9 mouse cellular contexts compared by ENCODE assay signal in genomic region chr7:16639028-16639427, GRCm38 (mm10). TPM values are rescaled to one million over a fixed set of nuclear protein-coding genes. Genes with fewer than 3 reads are reported as not detected.
DNase-seq lines count a peak whose midpoint lies in the region; ATAC-seq and TF ChIP-seq lines count a peak whose summit lies in the region.
"Had no signal": no experiment of that assay in that cellular context is flagged by ENCODE, and none has a peak within 500 bp of the region (broad histone marks: within the 10 kb centered on the region; RNA-seq: fewer than 3 reads in every experiment).

No protein-coding gene starts in this region.

- peak; percentile 34; the same call in 1 of the 2 replicates for ATAC-seq in hindbrain, embryonic 14.5 days (ENCODE audit: low FRiP score)
- peak; percentile 90 for ATAC-seq in heart, postnatal 0 days (ENCODE audit: insufficient read depth, low read depth)
- ATAC-seq in erythroid progenitor cell, adult 5-6 weeks (replicated peaks; ENCODE audit: low FRiP score, poor library complexity, severe bottlenecking): no peak
- no peak for ATAC-seq in erythroblast, adult 5-6 weeks (replicated peaks; ENCODE audit: low FRiP score, poor library complexity, severe bottlenecking)

- no peak overlapping the region for H3K4me3 ChIP-seq in hindbrain, embryonic 14.5 days (replicated peaks; ENCODE audit: low read length)
- H3K4me3 ChIP-seq in hindbrain, embryonic 10.5 days: no peak overlapping the region
- H3K4me3 ChIP-seq in heart, postnatal 0 days (ENCODE audit: low read depth, low read length): no peak overlapping the region

- no peak overlapping the region for H3K4me2 ChIP-seq in hindbrain, embryonic 14.5 days (replicated peaks)
- no peak overlapping the region for H3K4me2 ChIP-seq in heart, postnatal 0 days (ENCODE audit: low read depth, low read length)

- WGBS in hindbrain, embryonic 14.5 days: 36% methylated on average over 3 of the region's 3 CpGs
- 81% methylated on average over 3 of the region's 3 CpGs for WGBS in hindbrain, embryonic 10.5 days
- WGBS in heart, postnatal 0 days: 12% methylated on average over 3 of the region's 3 CpGs

- no peaks in the 10 kb centered on the region for H3K9me3 ChIP-seq in hindbrain, embryonic 14.5 days (ENCODE audit: control insufficient read depth, low read length)
- H3K9me3 ChIP-seq in hindbrain, embryonic 10.5 days: no peaks in the 10 kb centered on the region
- no peaks in the 10 kb centered on the region for H3K9me3 ChIP-seq in heart, postnatal 0 days (replicated peaks; ENCODE audit: control insufficient read depth, low read length)

- no peak overlapping the region for H3K27ac ChIP-seq in hindbrain, embryonic 14.5 days
- no peak overlapping the region for H3K27ac ChIP-seq in hindbrain, embryonic 10.5 days
- H3K27ac ChIP-seq in heart, postnatal 0 days (ENCODE audit: low read depth): peak overlapping the region; percentile 88
- H3K27ac ChIP-seq: macrophage had no signal

- TF ChIP-seq EP300 in heart, postnatal 0 days (IDR thresholded peaks at IDR 0.05; ENCODE audit: low read depth): peak; percentile 89; the same call in 1 of the 2 replicates

- H3K9ac ChIP-seq in hindbrain, embryonic 14.5 days: no peak overlapping the region
- H3K9ac ChIP-seq in heart, postnatal 0 days (replicated peaks; ENCODE audit: low read depth, low read length): no peak overlapping the region

- no peaks in the 10 kb centered on the region for H3K36me3 ChIP-seq in hindbrain, embryonic 14.5 days (replicated peaks; ENCODE audit: control insufficient read depth, insufficient read depth)
- no peaks in the 10 kb centered on the region for H3K36me3 ChIP-seq in hindbrain, embryonic 10.5 days
- no peaks in the 10 kb centered on the region for H3K36me3 ChIP-seq in heart, postnatal 0 days (replicated peaks; ENCODE audit: control insufficient read depth, insufficient read depth, low read length)

- no peak for TF ChIP-seq CTCF in heart, postnatal 0 days (IDR thresholded peaks at IDR 0.05; ENCODE audit: low read depth)

- no peaks in the 10 kb centered on the region for H3K27me3 ChIP-seq in hindbrain, embryonic 14.5 days (ENCODE audit: control insufficient read depth, insufficient read depth, low read length)
- H3K27me3 ChIP-seq in hindbrain, embryonic 10.5 days (ENCODE audit: insufficient read depth, poor library complexity, severe bottlenecking): no peaks in the 10 kb centered on the region
- H3K27me3 ChIP-seq in heart, postnatal 0 days (ENCODE audit: control insufficient read depth, insufficient read depth, low read length): no peaks in the 10 kb centered on the region

- peak; percentile 75 for DNase-seq in hindbrain, embryonic 14.5 days (ENCODE audit: low spot score)
- no peak for DNase-seq in hindbrain, embryonic 10.5 days (ENCODE audit: low spot score)
- peak; percentile 50 for DNase-seq in 3134 (ENCODE audit: extremely low read depth, insufficient read length, low spot score)
- DNase-seq in adrenal gland, postnatal 14 days: peak; percentile 85
- peak; percentile 91 for DNase-seq in heart, postnatal 0 days (ENCODE audit: low spot score)
- peak; percentile 53 for DNase-seq in testis, postnatal 14 days (ENCODE audit: low spot score)

- H3K4me1 ChIP-seq in hindbrain, embryonic 14.5 days (replicated peaks; ENCODE audit: control insufficient read depth, insufficient read depth, low read length): no peaks in the 10 kb centered on the region
- H3K4me1 ChIP-seq in hindbrain, embryonic 10.5 days (replicated peaks): peaks cover 3% of the 10 kb centered on the region; the same call in 1 of the 2 replicates
- H3K4me1 ChIP-seq in heart, postnatal 0 days (ENCODE audit: control insufficient read depth, insufficient read depth): peaks cover 16% of the 10 kb centered on the region

RNA-seq across cellular contexts. Expression of gene Arhgap35, which starts 24.2 kb away (rescaled TPM):
- 39.7 and 41.6 TPM in 2 replicates for polyA plus RNA-seq in hindbrain, embryonic 14.5 days (2014; fragmentation: Nextera tagmentation; extraction: Ambion mirVana)
- polyA plus RNA-seq in hindbrain, embryonic 10.5 days (2016; fragmentation: Nextera tagmentation; extraction: Ambion mirVana): 28.0 and 29.6 TPM in 2 replicates
- total RNA-seq in adrenal gland, postnatal 14 days (2021): 55.2 and 57.6 TPM in 2 replicates
- 57.5 and 67.6 TPM in 2 replicates for total RNA-seq in heart, postnatal 0 days (2014; rRNA removed; ENCODE audit: low replicate concordance)
- polyA plus RNA-seq in heart, postnatal 0 days (2015; fragmentation: Nextera tagmentation; extraction: Ambion mirVana): 9.7 and 10.0 TPM in 2 replicates
- 1.8 and 2.9 TPM in 2 replicates for total RNA-seq in erythroid progenitor cell, adult 5-6 weeks (2015; ENCODE audit: low replicate concordance)
- 2.3 TPM in 2 replicates for total RNA-seq in erythroid progenitor cell, adult 5-6 weeks (2017; ENCODE audit: low replicate concordance)
- total RNA-seq in erythroblast, adult 5-6 weeks (2015; ENCODE audit: low replicate concordance): 0.38 and 0.84 TPM in 2 replicates
- total RNA-seq in erythroblast, adult 5-6 weeks (2017; ENCODE audit: low replicate concordance): 0.84 and 1.8 TPM in 2 replicates

RNA-seq across cellular contexts. Expression of gene Ceacam15, which starts 36.5 kb away (rescaled TPM):
- not detected in 2 replicates for polyA plus RNA-seq in hindbrain, embryonic 14.5 days (2014; fragmentation: Nextera tagmentation; extraction: Ambion mirVana)
- not detected in 2 replicates for polyA plus RNA-seq in hindbrain, embryonic 10.5 days (2016; fragmentation: Nextera tagmentation; extraction: Ambion mirVana)
- total RNA-seq in adrenal gland, postnatal 14 days (2021): not detected in 2 replicates
- 0.19 and 1.6 TPM in 2 replicates for total RNA-seq in heart, postnatal 0 days (2014; rRNA removed; ENCODE audit: low replicate concordance)
- polyA plus RNA-seq in heart, postnatal 0 days (2015; fragmentation: Nextera tagmentation; extraction: Ambion mirVana): 1.5 and 2.5 TPM in 2 replicates
- total RNA-seq in erythroid progenitor cell, adult 5-6 weeks (2015; ENCODE audit: low replicate concordance): not detected in 2 replicates
- not detected in 2 replicates for total RNA-seq in erythroid progenitor cell, adult 5-6 weeks (2017; ENCODE audit: low replicate concordance)
- not detected in 2 replicates for total RNA-seq in erythroblast, adult 5-6 weeks (2015; ENCODE audit: low replicate concordance)
- 0.56 TPM in 1 of 2 replicates, not detected in the other for total RNA-seq in erythroblast, adult 5-6 weeks (2017; ENCODE audit: low replicate concordance)
- polyA plus RNA-seq: macrophage had no signal

Comparison
In these comparisons a context has a peak if more than half of its experiments do, and no peak if none do; other contexts are left out.
1. ATAC-seq: peak in hindbrain, embryonic 14.5 days (single experiment) and heart, postnatal 0 days (single experiment); none in erythroid progenitor cell, adult 5-6 weeks (single experiment) and erythroblast, adult 5-6 weeks (single experiment).
2. RNA of gene Arhgap35, which starts 24.2 kb away (total RNA-seq): 55.2 to 57.6 TPM in adrenal gland, postnatal 14 days and 57.5 to 67.6 TPM in heart, postnatal 0 days; 1.8 to 2.9 TPM in erythroid progenitor cell, adult 5-6 weeks and 0.38 to 1.8 TPM in erythroblast, adult 5-6 weeks; every median in the first group is over 10 times any median in the second.